Mouse (Mus musculus) ES-Bruce4 (cell line): ENCODE measurements around the gene Patj.

Experiments used
- CTCF ChIP-seq: IDR thresholded peaks from one replicate; pipeline ENCODE4 v1.8.1; 2011; ENCODE audit warnings: low read depth, low read length
- EP300 ChIP-seq: IDR thresholded peaks from 2 replicates; pipeline ENCODE4 v1.6.1; 2011; ENCODE audit warnings: low read depth, low read length; ENCODE audit not compliant: insufficient read depth
- POLR2A ChIP-seq: IDR thresholded peaks from one replicate; pipeline ENCODE4 v1.8.1; 2011; ENCODE audit warnings: low read length; ENCODE audit not compliant: insufficient read depth

- no peak for TF ChIP-seq CTCF
- TF ChIP-seq EP300: no peak
- no peak for TF ChIP-seq POLR2A
Measured at GRCm38 (mm10) chr4:98453231-98453630, 57.6 kb downstream of the Patj start.
